Mouse (Mus musculus) ES-E14 (cell line): ENCODE data around the gene Fam53a. TPM values are rescaled to one million over a fixed set of nuclear protein-coding genes. Genes with fewer than 3 reads are reported as not detected.

Experiments used
- DNase-seq: peaks from one replicate; pipeline ENCODE4 v3.0.0-alpha.2; 2013; ENCODE audit warnings: low read depth, low spot score
- H3K27ac ChIP-seq: 2 replicates; pipeline ENCODE4 v1.5.1; 2012; ENCODE audit warnings: low read depth, mild to moderate bottlenecking, low read length, moderate library complexity, mixed read lengths; ENCODE audit not compliant: poor library complexity, insufficient read depth, severe bottlenecking
- H3K36me3 ChIP-seq: 2 replicates; pipeline ENCODE4 v1.6.1; 2012; ENCODE audit warnings: mild to moderate bottlenecking, low read length, moderate library complexity, mixed read lengths; ENCODE audit not compliant: control insufficient read depth, poor library complexity, insufficient read depth, severe bottlenecking
- H3K4me1 ChIP-seq, 2 experiments: fragments of 150-350 bp in 1 of 2; sonication (generic) in 1 of 2; 2 replicates each; pipeline ENCODE4 v1.6.1; 2012; ENCODE audit warnings: low read length in 2 of 2, mild to moderate bottlenecking in 1 of 2, mixed read lengths in 1 of 2; ENCODE audit not compliant: control insufficient read depth in 2 of 2, insufficient read depth in 2 of 2, poor library complexity in 1 of 2
- H3K4me3 ChIP-seq, 2 experiments: fragments of 150-350 bp in 1 of 2; sonication (generic) in 1 of 2; 2 replicates each; pipeline ENCODE4 v1.5.1; 2012; ENCODE audit warnings: low read length in 2 of 2, low read depth in 1 of 2, mild to moderate bottlenecking in 1 of 2, mixed read lengths in 1 of 2; ENCODE audit not compliant: insufficient read depth in 1 of 2, poor library complexity in 1 of 2, severe bottlenecking in 1 of 2
- H3K9ac ChIP-seq: 2 replicates; pipeline ENCODE4 v1.6.1; 2012; ENCODE audit warnings: low read depth, mild to moderate bottlenecking, low read length, mixed read lengths; ENCODE audit not compliant: poor library complexity, insufficient read depth, severe bottlenecking
- H3K9me3 ChIP-seq: fragments of 150-350 bp; sonication (generic); 2 replicates; pipeline ENCODE4 v1.6.1; 2012; ENCODE audit warnings: low read depth, mild to moderate bottlenecking, low read length; ENCODE audit not compliant: control insufficient read depth, insufficient read depth
- CHD2 ChIP-seq: IDR thresholded peaks from 2 replicates; pipeline ENCODE4 v1.6.1; 2014; ENCODE audit warnings: mild to moderate bottlenecking, low read depth, low read length, inconsistent platforms
- HCFC1 ChIP-seq: IDR thresholded peaks from 2 replicates; pipeline ENCODE4 v1.6.1; 2012; ENCODE audit warnings: low read length, inconsistent platforms, borderline replicate concordance; ENCODE audit not compliant: insufficient read depth
- MAFK ChIP-seq: IDR thresholded peaks from 2 replicates; pipeline ENCODE4 v1.6.1; 2014; ENCODE audit warnings: mild to moderate bottlenecking, low read depth, low read length, inconsistent platforms; ENCODE audit not compliant: insufficient read depth
- ZC3H11A ChIP-seq: IDR thresholded peaks from 2 replicates; pipeline ENCODE4 v1.6.1; 2012; ENCODE audit warnings: low read depth, mild to moderate bottlenecking, inconsistent platforms, low read length, borderline replicate concordance
- ZNF384 ChIP-seq: IDR thresholded peaks from 2 replicates; pipeline ENCODE4 v1.6.1; 2012; ENCODE audit warnings: low read depth, low read length, inconsistent platforms
- in situ Hi-C, 2 experiments: fragments of 600-800 bp; cut with MboI; formaldehyde crosslinking; loops; one replicate each; pipeline ENCODE4 v1.15.1; 2025; ENCODE audit warnings: low sequenced_read_pairs in 2 of 2, inconsistent platforms in 1 of 2; ENCODE audit not compliant: unreplicated experiment in 2 of 2
- total RNA-seq: library from RNA; depleted of rRNA; stranded (reverse); fragments of 300-350 nt; gene quantifications from 2 replicates; pipeline ENCODE4 v1.2.3, GENCODE M21; 2012; rRNA removed

Fam53a gene
- total RNA-seq, 1 experiment: 22.4 TPM

GRCm38 (mm10) chr5:33580336-33580735 is 49.1 kb downstream of the Fam53a start:
- Histone ChIP-seq H3K36me3 (no peaks in the 10 kb centered on the region), H3K9me3 (no peaks in the 10 kb centered on the region), H3K4me1 (no peaks in the 10 kb centered on the region), H3K4me3 (no peak overlapping the region), H3K9ac (no peak overlapping the region), H3K27ac (no peak overlapping the region)
- DNase-seq: no peak
- in situ Hi-C loops: loop anchor here in 1 of 2 experiments (25.0 kb wide), 1 partner anchor 193 kb away; the partner anchor contains the start of gene Uvssa
- no peak for TF ChIP-seq ZNF384
- no peak for TF ChIP-seq ZC3H11A
- TF ChIP-seq MAFK: no peak
- no peak for TF ChIP-seq CHD2

DNA sequence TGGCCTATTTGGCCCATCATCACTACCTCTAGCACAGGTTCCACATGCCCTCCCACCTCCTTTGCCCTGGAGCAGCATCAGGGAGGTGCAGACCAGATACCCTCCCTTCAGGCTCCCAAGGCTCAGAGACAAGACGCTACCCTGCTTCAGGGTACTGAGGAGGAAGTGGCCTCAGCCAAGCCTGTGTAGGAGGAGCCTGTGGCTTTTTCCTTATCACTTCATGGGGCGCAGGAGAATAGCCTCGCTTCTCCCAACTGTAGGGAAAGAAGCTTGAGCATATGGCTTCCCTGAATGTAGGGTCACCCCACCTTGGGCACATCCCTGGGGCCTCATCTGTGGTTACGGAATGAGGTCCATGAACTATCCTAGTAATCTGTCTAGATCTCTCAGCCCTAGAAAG is 55.2 kb downstream of the Fam53a start:
- no peak for TF ChIP-seq ZC3H11A
- no peak for TF ChIP-seq MAFK
- TF ChIP-seq CHD2: no peak
- no peak for TF ChIP-seq HCFC1
- no peak for TF ChIP-seq ZNF384
- no peak overlapping the region for H3K4me3 ChIP-seq
- in situ Hi-C loops: no loop called here

DNA sequence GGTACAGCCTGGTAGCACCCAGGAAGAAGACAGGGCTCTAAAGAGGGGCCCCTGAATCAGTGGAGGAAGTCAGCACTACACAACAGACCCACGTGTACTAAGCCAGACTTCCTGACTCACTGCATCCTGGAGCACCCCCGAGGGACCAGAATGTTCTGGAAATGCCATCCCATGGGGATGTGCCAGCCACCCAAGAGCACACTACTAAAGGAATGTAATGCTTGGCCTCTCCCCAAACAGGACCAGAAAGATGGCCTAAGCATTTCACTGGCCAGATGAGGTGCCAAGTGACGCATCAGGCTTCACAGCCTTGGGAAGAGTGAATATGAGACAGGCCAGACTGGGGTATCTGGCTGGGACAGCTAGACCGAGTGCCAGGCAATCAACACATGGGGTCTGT is 63.5 kb downstream of the Fam53a start:
- H3K4me3 ChIP-seq: no peak overlapping the region
- in situ Hi-C loops: no loop called here
- DNase-seq: no peak
- no peaks in the 10 kb centered on the region for H3K36me3 ChIP-seq
- H3K27ac ChIP-seq: no peak overlapping the region
- TF ChIP-seq HCFC1: no peak
- TF ChIP-seq ZC3H11A: no peak
- TF ChIP-seq ZNF384: no peak
- no peak for TF ChIP-seq CHD2
- TF ChIP-seq MAFK: no peak
- H3K9ac ChIP-seq: no peak overlapping the region
- H3K4me1 ChIP-seq: no peaks in the 10 kb centered on the region
- no peaks in the 10 kb centered on the region for H3K9me3 ChIP-seq

More for the DNA sequence above, 55.2 kb downstream of the Fam53a start:
- no peaks in the 10 kb centered on the region for H3K4me1 ChIP-seq
- H3K9me3 ChIP-seq: no peaks in the 10 kb centered on the region
- DNase-seq: no peak
- no peak overlapping the region for H3K9ac ChIP-seq
- no peaks in the 10 kb centered on the region for H3K36me3 ChIP-seq
- no peak overlapping the region for H3K27ac ChIP-seq

DNA sequence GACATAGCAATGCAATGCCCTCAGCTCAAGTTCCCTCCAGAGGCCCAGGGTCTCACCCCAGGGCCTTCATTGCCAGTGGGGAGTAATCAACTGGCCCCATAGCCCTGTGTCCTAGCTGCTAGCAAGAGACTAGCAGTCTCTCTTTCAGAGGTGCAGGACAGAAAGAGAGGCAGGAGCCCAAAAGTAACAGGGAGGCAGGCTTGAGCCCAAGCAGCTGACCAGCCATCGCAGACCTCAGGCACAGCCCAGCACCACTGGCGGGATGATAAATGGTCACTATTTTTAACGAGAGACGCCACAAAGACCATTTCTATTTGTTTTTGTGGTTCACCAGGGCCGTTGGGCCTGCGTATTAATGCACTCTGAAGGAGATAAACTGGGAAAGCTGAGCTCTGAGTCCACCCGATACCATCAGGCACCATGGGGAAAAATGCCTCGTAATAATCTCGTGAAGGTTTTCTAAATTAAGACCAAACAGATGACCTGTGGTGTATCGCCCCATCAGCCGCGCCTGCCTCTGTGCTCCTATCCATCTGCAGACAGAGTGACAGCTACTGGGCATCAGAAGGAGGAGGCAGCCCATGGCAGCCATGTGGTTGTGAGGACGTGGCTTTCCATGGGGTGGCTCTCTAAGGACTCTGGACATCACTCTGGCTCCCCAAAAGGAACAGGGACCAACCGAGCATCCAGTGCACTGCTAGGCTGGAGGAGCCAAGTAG is 73.0 kb downstream of the Fam53a start:
- Histone ChIP-seq H3K4me1 (no peaks in the 10 kb centered on the region), H3K36me3 (no peaks in the 10 kb centered on the region), H3K4me3 (no peak overlapping the region), H3K9ac (no peak overlapping the region), H3K9me3 (no peaks in the 10 kb centered on the region), H3K27ac (no peak overlapping the region)
- in situ Hi-C loops: no loop called here
- TF ChIP-seq MAFK (no peak), ZC3H11A (no peak), CHD2 (no peak), ZNF384 (no peak), HCFC1 (no peak)
- no peak for DNase-seq

Other genes starting within 250 kb of the Fam53a start
- gene Nkx1-1, start 195.7 kb downstream of the Fam53a start, total RNA-seq: 0.21 and 0.22 TPM in 2 replicates
- gene Gm9903, start 290 bp upstream of the Fam53a start, total RNA-seq: 0.13 TPM in 1 of 2 replicates, not detected in the other
- 98.6 and 123 TPM in 2 replicates for gene Slbp, start 22.9 kb upstream of the Fam53a start, total RNA-seq
- 120 and 132 TPM in 2 replicates for gene Tacc3, start 28.5 kb upstream of the Fam53a start, total RNA-seq
- 15.0 and 17.8 TPM in 2 replicates for gene Tmem129, start 28.8 kb upstream of the Fam53a start, total RNA-seq
- 3.9 and 5.1 TPM in 2 replicates for gene Fgfr3, start 92.0 kb upstream of the Fam53a start, total RNA-seq
- 36.5 and 49.4 TPM in 2 replicates for gene Letm1, start 153.2 kb upstream of the Fam53a start, total RNA-seq
- 31.3 and 39.2 TPM in 2 replicates for gene Nsd2, start 191.1 kb upstream of the Fam53a start, total RNA-seq